Mouse (Mus musculus): ENCODE measurements around the gene Rab11fip4.

DNA sequence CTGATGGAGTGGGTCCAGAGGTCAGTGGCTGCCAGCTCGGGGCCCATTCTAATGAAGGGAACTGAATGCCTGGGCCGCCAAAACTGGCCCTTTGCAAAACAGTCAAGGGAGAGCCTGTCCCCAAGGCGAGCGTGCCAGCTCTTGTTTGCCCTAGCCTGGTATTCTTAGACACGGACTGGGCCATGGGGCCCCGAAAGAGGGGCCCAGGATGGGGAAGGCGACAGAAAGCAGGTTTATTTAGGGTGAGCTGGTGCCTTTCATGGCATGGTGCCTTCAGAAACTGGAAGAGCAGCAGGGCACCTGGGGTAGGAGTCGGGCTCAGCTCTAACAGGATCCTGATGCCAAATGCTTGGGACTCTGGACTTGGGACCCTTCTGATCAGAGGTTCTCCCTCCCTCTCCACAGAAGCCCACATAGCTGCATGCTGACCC is 56.1 kb downstream of the Rab11fip4 start:
- TF ChIP-seq CTCF (IDR thresholded peaks at IDR 0.05; ENCODE audit: low read depth) (no peak), EP300 (IDR thresholded peaks at IDR 0.05; ENCODE audit: low read depth) (no peak)
